Mouse (Mus musculus): Measurements from ENCODE around the gene Ankfn1. TPM values are rescaled to one million over a fixed set of nuclear protein-coding genes. Genes with fewer than 3 reads are reported as not detected.

Ankfn1 gene
- polyA plus RNA-seq, 1 experiment from 2014 or later: 0.52 TPM

GRCm38 (mm10) chr11:89672510-89673085, 104.9 kb downstream of the Ankfn1 start:
- 56% methylated on average over 3 of the region's 3 CpGs for WGBS
- no peak overlapping the region for H3K27ac ChIP-seq
- H3K27me3 ChIP-seq: no peaks in the 10 kb centered on the region
- H3K4me1 ChIP-seq: peaks cover 16% of the 10 kb centered on the region; the same call in 1 of the 2 replicates
- no peaks in the 10 kb centered on the region for H3K36me3 ChIP-seq
- ATAC-seq (ENCODE audit: low FRiP score, low read depth): peak; percentile 74
- no peak overlapping the region for H3K4me2 ChIP-seq (replicated peaks)
- H3K9ac ChIP-seq: no peak overlapping the region
- H3K4me3 ChIP-seq: no peak overlapping the region
- H3K9me3 ChIP-seq: no peaks in the 10 kb centered on the region

GRCm38 (mm10) chr11:89665170-89665880, 112.1 kb downstream of the Ankfn1 start:
- Histone ChIP-seq H3K9ac (no peak overlapping the region), H3K27ac (no peak overlapping the region), H3K36me3 (no peaks in the 10 kb centered on the region), H3K27me3 (peaks cover 5% of the 10 kb centered on the region; the same call in 1 of the 2 replicates), H3K4me1 (peaks cover 10% of the 10 kb centered on the region), H3K4me3 (no peak overlapping the region), H3K4me2 (replicated peaks) (no peak overlapping the region), H3K9me3 (no peaks in the 10 kb centered on the region)
- 27% methylated on average over 14 of the region's 14 CpGs for WGBS
- 0 out of 2 replicates have a peak, but pooled peaks have one; percentile 24 for ATAC-seq (ENCODE audit: low FRiP score, low read depth)

- H3K4me3 ChIP-seq: no peak overlapping the region
- H3K4me1 ChIP-seq: peaks cover 11% of the 10 kb centered on the region
- ATAC-seq (ENCODE audit: low FRiP score, low read depth): no peak
- no peaks in the 10 kb centered on the region for H3K9me3 ChIP-seq
- H3K4me2 ChIP-seq (replicated peaks): no peak overlapping the region
- 85% methylated on average over 3 of the region's 3 CpGs for WGBS
- H3K27me3 ChIP-seq: peaks cover 7% of the 10 kb centered on the region
- no peak overlapping the region for H3K9ac ChIP-seq
- H3K36me3 ChIP-seq: no peaks in the 10 kb centered on the region
- no peak overlapping the region for H3K27ac ChIP-seq
Measured at GRCm38 (mm10) chr11:89659048-89659447, 118.4 kb downstream of the Ankfn1 start.

GRCm38 (mm10) chr11:89656556-89656955, 120.9 kb downstream of the Ankfn1 start:
- Histone ChIP-seq H3K9ac (no peak overlapping the region), H3K9me3 (no peaks in the 10 kb centered on the region), H3K27ac (no peak overlapping the region), H3K4me1 (0 out of 2 replicates have a peak, but pooled peaks cover 3% of the 10 kb centered on the region), H3K4me3 (no peak overlapping the region), H3K4me2 (replicated peaks) (no peak overlapping the region), H3K36me3 (no peaks in the 10 kb centered on the region), H3K27me3 (peaks cover 12% of the 10 kb centered on the region)
- ATAC-seq (ENCODE audit: low FRiP score, low read depth): no peak

- ATAC-seq (ENCODE audit: low FRiP score, low read depth): no peak
- Histone ChIP-seq H3K9me3 (no peaks in the 10 kb centered on the region), H3K4me1 (peaks cover 13% of the 10 kb centered on the region; the same call in 1 of the 2 replicates), H3K36me3 (no peaks in the 10 kb centered on the region), H3K27ac (no peak overlapping the region), H3K4me2 (replicated peaks) (no peak overlapping the region), H3K27me3 (no peaks in the 10 kb centered on the region), H3K4me3 (no peak overlapping the region), H3K9ac (no peak overlapping the region)
- 78% methylated on average over 1 of the region's 1 CpGs for WGBS
Measured at GRCm38 (mm10) chr11:89635740-89636139, 141.7 kb downstream of the Ankfn1 start.

GRCm38 (mm10) chr11:89631315-89631714, 146.1 kb downstream of the Ankfn1 start:
- no peak overlapping the region for H3K27ac ChIP-seq
- no peak overlapping the region for H3K9ac ChIP-seq
- H3K27me3 ChIP-seq: no peaks in the 10 kb centered on the region
- no peaks in the 10 kb centered on the region for H3K36me3 ChIP-seq
- H3K9me3 ChIP-seq: no peaks in the 10 kb centered on the region
- 86% methylated on average over 2 of the region's 2 CpGs for WGBS
- ATAC-seq (ENCODE audit: low FRiP score, low read depth): no peak
- 0 out of 2 replicates have a peak, but pooled peaks cover 7% of the 10 kb centered on the region for H3K4me1 ChIP-seq
- H3K4me3 ChIP-seq: no peak overlapping the region
- H3K4me2 ChIP-seq (replicated peaks): no peak overlapping the region

GRCm38 (mm10) chr11:89628562-89628961, 148.9 kb downstream of the Ankfn1 start:
- whole genome bisulfite sequencing: 90% methylated on average over 6 of the region's 6 CpGs
- H3K36me3 ChIP-seq: no peaks in the 10 kb centered on the region
- no peak overlapping the region for H3K27ac ChIP-seq
- ATAC-seq (ENCODE audit: low FRiP score, low read depth): no peak
- H3K4me2 ChIP-seq (replicated peaks): no peak overlapping the region
- no peaks in the 10 kb centered on the region for H3K4me1 ChIP-seq
- H3K9me3 ChIP-seq: no peaks in the 10 kb centered on the region
- H3K27me3 ChIP-seq: no peaks in the 10 kb centered on the region
- no peak overlapping the region for H3K9ac ChIP-seq
- no peak overlapping the region for H3K4me3 ChIP-seq

- H3K36me3 ChIP-seq: no peaks in the 10 kb centered on the region
- 0 out of 2 replicates have a peak, but pooled peaks cover 1% of the 10 kb centered on the region for H3K27me3 ChIP-seq
- H3K4me1 ChIP-seq: no peaks in the 10 kb centered on the region
- H3K9ac ChIP-seq: no peak overlapping the region
- H3K9me3 ChIP-seq: no peaks in the 10 kb centered on the region
- ATAC-seq (ENCODE audit: low FRiP score, low read depth): no peak
- H3K4me2 ChIP-seq (replicated peaks): no peak overlapping the region
- no peak overlapping the region for H3K4me3 ChIP-seq
- no peak overlapping the region for H3K27ac ChIP-seq
Measured at GRCm38 (mm10) chr11:89627232-89627631, 150.2 kb downstream of the Ankfn1 start.

GRCm38 (mm10) chr11:89623698-89624445, 153.6 kb downstream of the Ankfn1 start:
- H3K9ac ChIP-seq: no peak overlapping the region
- no peak overlapping the region for H3K27ac ChIP-seq
- no peak for ATAC-seq (ENCODE audit: low FRiP score, low read depth)
- H3K4me3 ChIP-seq: no peak overlapping the region
- no peaks in the 10 kb centered on the region for H3K9me3 ChIP-seq
- H3K4me1 ChIP-seq: no peaks in the 10 kb centered on the region
- H3K4me2 ChIP-seq (replicated peaks): no peak overlapping the region
- WGBS: 77% methylated on average over 13 of the region's 13 CpGs
- H3K27me3 ChIP-seq: 0 out of 2 replicates have a peak, but pooled peaks cover 8% of the 10 kb centered on the region
- H3K36me3 ChIP-seq: no peaks in the 10 kb centered on the region

GRCm38 (mm10) chr11:89619955-89620354, 157.5 kb downstream of the Ankfn1 start:
- Histone ChIP-seq H3K4me1 (no peaks in the 10 kb centered on the region), H3K27me3 (0 out of 2 replicates have a peak, but pooled peaks cover 8% of the 10 kb centered on the region), H3K27ac (no peak overlapping the region), H3K4me2 (replicated peaks) (no peak overlapping the region), H3K9me3 (no peaks in the 10 kb centered on the region), H3K36me3 (no peaks in the 10 kb centered on the region), H3K9ac (no peak overlapping the region), H3K4me3 (no peak overlapping the region)
- ATAC-seq (ENCODE audit: low FRiP score, low read depth): no peak

- Histone ChIP-seq H3K27ac (no peak overlapping the region), H3K36me3 (no peaks in the 10 kb centered on the region), H3K4me1 (0 out of 2 replicates have a peak, but pooled peaks cover 4% of the 10 kb centered on the region), H3K9ac (no peak overlapping the region), H3K4me2 (replicated peaks) (no peak overlapping the region), H3K27me3 (no peaks in the 10 kb centered on the region), H3K4me3 (no peak overlapping the region), H3K9me3 (no peaks in the 10 kb centered on the region)
- ATAC-seq (ENCODE audit: low FRiP score, low read depth): no peak
- whole genome bisulfite sequencing: 87% methylated on average over 2 of the region's 2 CpGs
Measured at GRCm38 (mm10) chr11:89615806-89616205, 161.6 kb downstream of the Ankfn1 start.

- Histone ChIP-seq H3K4me1 (peaks cover 10% of the 10 kb centered on the region; the same call in 1 of the 2 replicates), H3K4me3 (no peak overlapping the region), H3K9me3 (no peaks in the 10 kb centered on the region), H3K27ac (no peak overlapping the region), H3K9ac (no peak overlapping the region), H3K27me3 (peaks cover 9% of the 10 kb centered on the region; the same call in 1 of the 2 replicates), H3K4me2 (replicated peaks) (no peak overlapping the region), H3K36me3 (no peaks in the 10 kb centered on the region)
- no peak for ATAC-seq (ENCODE audit: low FRiP score, low read depth)
- WGBS: 44% methylated on average over 3 of the region's 3 CpGs
Measured at GRCm38 (mm10) chr11:89611596-89611995, 165.9 kb downstream of the Ankfn1 start.
